Comparison of ENCODE assay signal across 9 mouse cellular contexts in genomic region chr11:106513166-106513565, GRCm38 (mm10). TPM values are rescaled to one million over a fixed set of nuclear protein-coding genes. Genes with fewer than 3 reads are reported as not detected.
DNase-seq lines count a peak whose midpoint lies in the region; ATAC-seq and TF ChIP-seq lines count a peak whose summit lies in the region.
"Had no signal": no experiment of that assay in that cellular context is flagged by ENCODE, and none has a peak within 500 bp of the region (broad histone marks: within the 10 kb centered on the region; RNA-seq: fewer than 3 reads in every experiment).

No protein-coding gene starts in this region.

- DNase-seq in A20 (ENCODE audit: low read depth, low spot score) (peak; percentile 57), R1 (ENCODE audit: low read depth, low spot score) (peak; percentile 54)
- DNase-seq in forebrain, postnatal 0 days, result peak; percentile 56
- peak in 1 of 2 experiments; percentile 63 for DNase-seq in layer of hippocampus, adult 2 months (ENCODE audit: low spot score in 2 of 2)
- peak; percentile 73 for DNase-seq in naive thymus-derived CD4-positive, alpha-beta T cell, adult 2 months (ENCODE audit: low read depth)
- peak; percentile 85 for DNase-seq in thymus, postnatal 4 days

- peak; percentile 80 for TF ChIP-seq CTCF in forebrain, postnatal 0 days (IDR thresholded peaks at IDR 0.05; ENCODE audit: low read depth)
- TF ChIP-seq CTCF in layer of hippocampus, adult 2 months (conservative IDR thresholded peaks at IDR 0.05), result peak; percentile 86

- H3K9ac ChIP-seq in hindbrain, embryonic 13.5 days, result peak overlapping the region; percentile 36; the same call in 1 of the 2 replicates
- H3K9ac ChIP-seq in hindbrain, embryonic 16.5 days (ENCODE audit: low read depth, low read length), result no peak overlapping the region
- no peak overlapping the region for H3K9ac ChIP-seq in forebrain, postnatal 0 days

- H3K36me3 ChIP-seq in hindbrain, embryonic 13.5 days, result peaks cover 37% of the 10 kb centered on the region
- H3K36me3 ChIP-seq in hindbrain, embryonic 16.5 days (ENCODE audit: control insufficient read depth, insufficient read depth, low read length), result peaks cover 15% of the 10 kb centered on the region; the same call in 1 of the 2 replicates
- H3K36me3 ChIP-seq in forebrain, postnatal 0 days (ENCODE audit: insufficient read depth), result peaks cover 20% of the 10 kb centered on the region

- no peaks in the 10 kb centered on the region for H3K27me3 ChIP-seq in hindbrain, embryonic 13.5 days
- H3K27me3 ChIP-seq in hindbrain, embryonic 16.5 days (replicated peaks; ENCODE audit: control insufficient read depth, insufficient read depth, low read length), result no peaks in the 10 kb centered on the region
- H3K27me3 ChIP-seq in forebrain, postnatal 0 days (ENCODE audit: insufficient read depth, low read length), result no peaks in the 10 kb centered on the region

- H3K27ac ChIP-seq in hindbrain, embryonic 13.5 days, result no peak overlapping the region
- no peak overlapping the region for H3K27ac ChIP-seq in hindbrain, embryonic 16.5 days (ENCODE audit: low read depth, low read length)
- no peak overlapping the region for H3K27ac ChIP-seq in forebrain, postnatal 0 days (ENCODE audit: low read depth, low read length)
- H3K27ac ChIP-seq in layer of hippocampus, adult 2 months, result peak overlapping the region; percentile 49; the same call in 1 of the 2 replicates
- H3K27ac ChIP-seq: macrophage had no signal

- no peak overlapping the region for H3K4me2 ChIP-seq in hindbrain, embryonic 13.5 days
- no peak overlapping the region for H3K4me2 ChIP-seq in hindbrain, embryonic 16.5 days (ENCODE audit: low read length)
- no peak overlapping the region for H3K4me2 ChIP-seq in forebrain, postnatal 0 days (ENCODE audit: low read depth)

- WGBS in hindbrain, embryonic 13.5 days, result 34% methylated on average over 2 of the region's 2 CpGs
- WGBS in hindbrain, embryonic 16.5 days, result 35% methylated on average over 2 of the region's 2 CpGs
- WGBS in forebrain, postnatal 0 days, result 42% methylated on average over 2 of the region's 2 CpGs

- H3K4me3 ChIP-seq in hindbrain, embryonic 13.5 days, result no peak overlapping the region
- no peak overlapping the region for H3K4me3 ChIP-seq in hindbrain, embryonic 16.5 days (ENCODE audit: low read length)
- no peak overlapping the region for H3K4me3 ChIP-seq in forebrain, postnatal 0 days (ENCODE audit: low read depth, low read length)
- H3K4me3 ChIP-seq in layer of hippocampus, adult 2 months, result no peak overlapping the region

- H3K4me1 ChIP-seq in hindbrain, embryonic 13.5 days (replicated peaks), result peaks cover 22% of the 10 kb centered on the region
- peaks cover 6% of the 10 kb centered on the region; the same call in 1 of the 2 replicates for H3K4me1 ChIP-seq in hindbrain, embryonic 16.5 days (ENCODE audit: control insufficient read depth, insufficient read depth, low read depth, low read length)
- no peaks in the 10 kb centered on the region for H3K4me1 ChIP-seq in forebrain, postnatal 0 days (ENCODE audit: insufficient read depth)

- no peaks in the 10 kb centered on the region for H3K9me3 ChIP-seq in hindbrain, embryonic 13.5 days
- no peaks in the 10 kb centered on the region for H3K9me3 ChIP-seq in hindbrain, embryonic 16.5 days (ENCODE audit: control insufficient read depth, low read length)
- H3K9me3 ChIP-seq in forebrain, postnatal 0 days (ENCODE audit: low read length), result no peaks in the 10 kb centered on the region

- no peak for ATAC-seq in hindbrain, embryonic 13.5 days (ENCODE audit: low FRiP score)
- ATAC-seq in hindbrain, embryonic 16.5 days, result no peak
- ATAC-seq in forebrain, postnatal 0 days, result peak; percentile 74

RNA-seq across cellular contexts. Expression of gene Ern1, which starts 25.5 kb away (rescaled TPM):
- polyA plus RNA-seq in hindbrain, embryonic 13.5 days (2015; fragmentation: Nextera tagmentation; extraction: Ambion mirVana), result 5.9 and 6.1 TPM in 2 replicates
- polyA plus RNA-seq in hindbrain, embryonic 16.5 days (2015; fragmentation: Nextera tagmentation; extraction: Ambion mirVana), result 3.3 and 4.8 TPM in 2 replicates
- 4.9 and 8.4 TPM in 2 replicates for total RNA-seq in forebrain, postnatal 0 days (2014; rRNA removed)
- 0.65 and 1.7 TPM in 2 replicates for polyA plus RNA-seq in forebrain, postnatal 0 days (2015; fragmentation: Nextera tagmentation; extraction: Ambion mirVana)
- total RNA-seq in layer of hippocampus, adult 2 months (2021), result 10 to 100 TPM; 11.2 to 11.8 TPM
